Mouse (Mus musculus): ENCODE measurements at regions not wholly inside any gene's neighbourhood (a gene's known extent, or its start where the extent isn't known, plus 50 kb on each side); places are given as distances from the start of the nearest gene placed in this dataset.

GRCm38 (mm10) chr8:107642241-107642640 is 54.0 kb upstream of the Psmd7 start:
- no peaks in the 10 kb centered on the region for H3K36me3 ChIP-seq (ENCODE audit: control insufficient read depth, insufficient read depth, low read length, poor library complexity, severe bottlenecking)
- H3K27me3 ChIP-seq (ENCODE audit: control insufficient read depth, insufficient read depth, low read length, poor library complexity, severe bottlenecking) = no peaks in the 10 kb centered on the region
- DNase-seq (ENCODE audit: low read depth, low spot score) = no peak

- DNase-seq (ENCODE audit: low read depth, low spot score) = no peak
- H3K36me3 ChIP-seq (ENCODE audit: control insufficient read depth, insufficient read depth, low read length, poor library complexity, severe bottlenecking) = no peaks in the 10 kb centered on the region
- no peaks in the 10 kb centered on the region for H3K27me3 ChIP-seq (ENCODE audit: control insufficient read depth, insufficient read depth, low read length, poor library complexity, severe bottlenecking)
Observed at GRCm38 (mm10) chr8:107647936-107648335, 59.7 kb upstream of the Psmd7 start.

GRCm38 (mm10) chr8:107650306-107650705 is 62.0 kb upstream of the Psmd7 start:
- Histone ChIP-seq H3K27me3 (ENCODE audit: control insufficient read depth, insufficient read depth, low read length, poor library complexity, severe bottlenecking) (no peaks in the 10 kb centered on the region), H3K36me3 (ENCODE audit: control insufficient read depth, insufficient read depth, low read length, poor library complexity, severe bottlenecking) (no peaks in the 10 kb centered on the region)
- DNase-seq (ENCODE audit: low read depth, low spot score) = no peak

DNA sequence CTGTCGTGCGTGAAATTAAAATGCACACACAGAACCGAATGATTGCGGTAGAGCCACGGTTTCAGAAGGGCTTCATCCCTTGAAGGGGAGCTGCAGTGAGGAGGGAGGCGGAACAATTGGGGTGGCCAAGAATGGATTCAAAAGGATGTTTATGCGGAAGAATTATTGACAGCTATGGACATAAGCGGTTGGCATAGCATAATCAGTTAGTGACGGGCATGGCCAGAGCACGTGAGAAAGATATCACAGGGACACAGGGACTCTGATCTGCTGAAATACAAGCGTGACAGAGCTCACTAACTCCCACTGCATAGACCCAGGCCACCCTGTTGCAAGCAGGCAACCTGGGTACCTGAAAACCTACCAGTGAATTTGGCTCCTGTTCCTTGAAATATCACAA is 63.2 kb upstream of the Psmd7 start:
- no peaks in the 10 kb centered on the region for H3K27me3 ChIP-seq (ENCODE audit: control insufficient read depth, insufficient read depth, low read length, poor library complexity, severe bottlenecking)
- H3K36me3 ChIP-seq (ENCODE audit: control insufficient read depth, insufficient read depth, low read length, poor library complexity, severe bottlenecking) = no peaks in the 10 kb centered on the region
- DNase-seq (ENCODE audit: low read depth, low spot score) = no peak

- Histone ChIP-seq H3K36me3 (ENCODE audit: control insufficient read depth, insufficient read depth, low read length, poor library complexity, severe bottlenecking) (no peaks in the 10 kb centered on the region), H3K27me3 (ENCODE audit: control insufficient read depth, insufficient read depth, low read length, poor library complexity, severe bottlenecking) (no peaks in the 10 kb centered on the region)
- no peak for DNase-seq (ENCODE audit: low read depth, low spot score)
Observed at GRCm38 (mm10) chr8:107652226-107652625, 64.0 kb upstream of the Psmd7 start.

DNA sequence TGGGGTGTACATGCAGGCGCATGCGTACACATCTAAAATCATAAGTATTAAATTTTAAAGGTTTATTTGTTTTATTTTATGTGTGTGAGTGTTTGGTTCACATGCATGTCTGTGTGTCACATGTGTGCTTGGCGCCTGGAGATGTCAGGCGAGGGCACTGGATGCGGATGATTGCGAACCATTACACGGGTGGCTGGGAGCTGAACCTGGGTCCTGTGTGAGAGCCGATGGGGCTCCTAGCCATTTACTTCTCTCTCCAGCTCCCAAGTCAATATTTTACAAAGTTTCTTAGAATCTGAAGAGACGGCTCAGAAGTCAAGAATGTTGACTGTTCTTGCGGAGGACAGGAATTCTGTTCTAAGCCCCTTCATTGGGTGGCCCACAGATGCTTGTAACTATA is 65.4 kb upstream of the Psmd7 start:
- no peaks in the 10 kb centered on the region for H3K27me3 ChIP-seq (ENCODE audit: control insufficient read depth, insufficient read depth, low read length, poor library complexity, severe bottlenecking)
- no peak for DNase-seq (ENCODE audit: low read depth, low spot score)
- no peaks in the 10 kb centered on the region for H3K36me3 ChIP-seq (ENCODE audit: control insufficient read depth, insufficient read depth, low read length, poor library complexity, severe bottlenecking)

DNA sequence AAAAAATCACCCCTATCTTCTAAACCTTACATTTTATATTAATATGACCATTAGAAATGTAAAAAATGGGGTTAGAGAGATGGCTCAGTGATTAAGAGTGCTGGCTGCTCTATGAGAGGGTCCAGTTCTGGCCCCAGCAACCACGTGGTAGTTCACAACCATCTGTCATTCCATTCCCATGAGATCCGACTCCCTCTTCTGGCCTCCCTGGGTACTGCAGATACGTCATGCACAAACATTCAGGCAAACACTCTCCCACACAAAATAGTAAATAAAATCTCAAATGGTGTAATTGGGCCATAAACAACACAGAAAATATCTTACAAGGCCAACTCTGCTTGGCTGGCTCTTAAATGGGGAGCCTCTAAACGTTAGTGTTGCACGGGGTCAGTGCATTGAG is 68.4 kb upstream of the Psmd7 start:
- H3K36me3 ChIP-seq (ENCODE audit: control insufficient read depth, insufficient read depth, low read length, poor library complexity, severe bottlenecking) = no peaks in the 10 kb centered on the region
- DNase-seq (ENCODE audit: low read depth, low spot score) = no peak
- H3K27me3 ChIP-seq (ENCODE audit: control insufficient read depth, insufficient read depth, low read length, poor library complexity, severe bottlenecking) = no peaks in the 10 kb centered on the region

- Histone ChIP-seq H3K27me3 (ENCODE audit: control insufficient read depth, insufficient read depth, low read length, poor library complexity, severe bottlenecking) (no peaks in the 10 kb centered on the region), H3K36me3 (ENCODE audit: control insufficient read depth, insufficient read depth, low read length, poor library complexity, severe bottlenecking) (no peaks in the 10 kb centered on the region)
- no peak for DNase-seq (ENCODE audit: low read depth, low spot score)
Observed at GRCm38 (mm10) chr8:107657741-107658140, 69.5 kb upstream of the Psmd7 start.

- no peaks in the 10 kb centered on the region for H3K27me3 ChIP-seq (ENCODE audit: control insufficient read depth, insufficient read depth, low read length, poor library complexity, severe bottlenecking)
- no peaks in the 10 kb centered on the region for H3K36me3 ChIP-seq (ENCODE audit: control insufficient read depth, insufficient read depth, low read length, poor library complexity, severe bottlenecking)
- DNase-seq (ENCODE audit: low read depth, low spot score) = no peak
Observed at GRCm38 (mm10) chr8:107658386-107658785, 70.1 kb upstream of the Psmd7 start.

- Histone ChIP-seq H3K27me3 (ENCODE audit: control insufficient read depth, insufficient read depth, low read length, poor library complexity, severe bottlenecking) (no peaks in the 10 kb centered on the region), H3K36me3 (ENCODE audit: control insufficient read depth, insufficient read depth, low read length, poor library complexity, severe bottlenecking) (no peaks in the 10 kb centered on the region)
- no peak for DNase-seq (ENCODE audit: low read depth, low spot score)
Observed at GRCm38 (mm10) chr8:107660624-107661023, 72.4 kb upstream of the Psmd7 start.

DNA sequence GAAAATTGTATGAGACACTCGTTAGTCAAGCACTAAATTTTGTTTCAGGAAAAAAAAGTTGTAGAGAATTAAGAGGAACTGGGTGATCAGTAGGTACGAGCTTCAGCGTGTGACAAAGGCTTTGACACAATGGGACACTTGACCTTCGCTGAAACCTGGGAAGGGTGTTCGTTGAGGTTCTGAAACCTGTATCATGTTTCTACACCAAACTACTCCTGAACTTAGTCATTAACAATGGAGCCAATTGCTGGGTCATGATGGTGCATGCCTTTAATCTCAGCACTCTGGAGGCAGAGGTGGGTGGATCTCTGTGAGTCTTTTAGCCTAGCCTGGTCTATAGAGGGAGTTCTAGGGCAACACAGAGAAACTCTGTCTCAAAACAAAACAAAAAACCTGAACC is 81.3 kb upstream of the Psmd7 start:
- no peak for DNase-seq (ENCODE audit: low read depth, low spot score)
- no peaks in the 10 kb centered on the region for H3K27me3 ChIP-seq (ENCODE audit: control insufficient read depth, insufficient read depth, low read length, poor library complexity, severe bottlenecking)
- no peaks in the 10 kb centered on the region for H3K36me3 ChIP-seq (ENCODE audit: control insufficient read depth, insufficient read depth, low read length, poor library complexity, severe bottlenecking)

GRCm38 (mm10) chr8:107671471-107671870 is 83.2 kb upstream of the Psmd7 start:
- no peak for DNase-seq (ENCODE audit: low read depth, low spot score)
- H3K36me3 ChIP-seq (ENCODE audit: control insufficient read depth, insufficient read depth, low read length, poor library complexity, severe bottlenecking) = no peaks in the 10 kb centered on the region

DNA sequence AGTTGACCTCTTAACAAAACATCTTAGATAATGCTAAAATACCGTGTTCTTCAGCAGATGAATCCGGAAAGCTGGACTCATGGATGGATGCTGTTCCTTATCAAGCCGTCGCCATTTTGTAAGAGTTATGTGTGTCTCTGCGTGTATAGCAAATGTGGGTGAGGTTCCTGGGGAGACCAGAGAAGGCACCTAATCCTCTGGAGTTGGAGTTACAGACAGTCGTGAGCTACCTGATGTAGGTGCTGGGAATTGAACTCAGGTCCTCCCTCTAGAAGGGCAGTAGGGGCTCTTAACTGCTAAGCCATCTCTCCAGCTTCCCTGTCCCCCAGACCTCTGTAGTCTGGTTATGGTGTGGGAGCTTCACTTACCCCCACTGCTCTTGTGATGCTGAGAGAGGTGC is 84.4 kb upstream of the Psmd7 start:
- H3K36me3 ChIP-seq (ENCODE audit: control insufficient read depth, insufficient read depth, low read length, poor library complexity, severe bottlenecking) = no peaks in the 10 kb centered on the region

More at GRCm38 (mm10) chr8:107671471-107671870, 83.2 kb upstream of the Psmd7 start:
- no peaks in the 10 kb centered on the region for H3K27me3 ChIP-seq (ENCODE audit: control insufficient read depth, insufficient read depth, low read length, poor library complexity, severe bottlenecking)

DNA sequence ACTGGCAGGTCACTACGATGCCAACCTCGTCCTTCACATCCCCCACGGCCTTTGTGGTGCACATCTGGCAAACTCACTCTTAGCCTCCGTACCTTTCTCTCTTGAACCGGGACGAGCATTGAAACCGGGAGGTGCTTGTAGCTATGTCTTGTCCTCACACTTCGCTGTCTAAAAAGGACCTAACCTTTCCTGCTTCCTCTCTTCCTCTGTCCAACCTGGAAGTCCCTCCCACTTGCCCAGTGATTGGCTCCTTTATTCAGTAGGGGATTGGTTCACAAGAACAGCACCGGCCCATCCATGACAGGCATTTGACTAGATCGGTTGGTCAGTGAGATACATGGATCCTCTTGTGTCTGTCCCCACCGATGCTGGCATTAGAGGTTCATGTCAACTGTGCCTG is 93.8 kb upstream of the Psmd7 start:
- Histone ChIP-seq H3K27me3 (ENCODE audit: control insufficient read depth, insufficient read depth, low read length, poor library complexity, severe bottlenecking) (no peaks in the 10 kb centered on the region), H3K36me3 (ENCODE audit: control insufficient read depth, insufficient read depth, low read length, poor library complexity, severe bottlenecking) (no peaks in the 10 kb centered on the region)
- DNase-seq (ENCODE audit: low read depth, low spot score) = no peak

More for the DNA sequence above, 84.4 kb upstream of the Psmd7 start:
- no peak for DNase-seq (ENCODE audit: low read depth, low spot score)
- no peaks in the 10 kb centered on the region for H3K27me3 ChIP-seq (ENCODE audit: control insufficient read depth, insufficient read depth, low read length, poor library complexity, severe bottlenecking)

GRCm38 (mm10) chr8:107684721-107685691 is 96.7 kb upstream of the Psmd7 start:
- no peaks in the 10 kb centered on the region for H3K36me3 ChIP-seq (ENCODE audit: control insufficient read depth, insufficient read depth, low read length, poor library complexity, severe bottlenecking)
- DNase-seq (ENCODE audit: low read depth, low spot score) = peak; percentile 1
- no peaks in the 10 kb centered on the region for H3K27me3 ChIP-seq (ENCODE audit: control insufficient read depth, insufficient read depth, low read length, poor library complexity, severe bottlenecking)
